Mouse (Mus musculus) cerebellum, postnatal 4 days (tissue): Measurements from ENCODE around the gene Snx30.
A peak's percentile ranks its signal among the peaks of the same experiment; 100 is the strongest.

Source experiments
- DNase-seq, 2 experiments: peaks; one replicate each; pipeline ENCODE4 v3.0.0; 2022; ENCODE audit warnings: low spot score in 2 of 2, mixed read lengths in 1 of 2

The Snx30 gene

DNA sequence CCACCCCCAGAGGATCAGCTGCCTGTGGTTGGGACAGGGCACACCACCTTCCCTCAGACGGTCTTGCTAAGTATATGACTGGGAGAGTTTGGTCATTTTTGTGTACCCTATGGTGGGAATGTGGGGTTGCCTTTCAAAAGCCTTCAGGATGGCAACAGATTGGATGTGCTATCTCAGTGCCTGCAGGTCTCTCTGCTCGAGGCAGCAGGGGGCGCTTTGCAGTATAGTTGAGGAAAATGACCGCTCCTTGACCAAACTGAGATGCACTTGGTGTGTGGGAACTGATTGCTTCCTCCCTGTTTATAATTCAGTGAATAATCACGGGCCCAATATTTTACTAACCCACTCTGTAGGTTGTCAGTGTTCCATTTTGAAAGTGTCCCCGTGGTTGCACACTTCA, 96.9 kb downstream of the Snx30 start:
- DNase-seq = no peak

GRCm38 (mm10) chr4:59907092-59907491, 101.5 kb downstream of the Snx30 start:
- DNase-seq = no peak

DNA sequence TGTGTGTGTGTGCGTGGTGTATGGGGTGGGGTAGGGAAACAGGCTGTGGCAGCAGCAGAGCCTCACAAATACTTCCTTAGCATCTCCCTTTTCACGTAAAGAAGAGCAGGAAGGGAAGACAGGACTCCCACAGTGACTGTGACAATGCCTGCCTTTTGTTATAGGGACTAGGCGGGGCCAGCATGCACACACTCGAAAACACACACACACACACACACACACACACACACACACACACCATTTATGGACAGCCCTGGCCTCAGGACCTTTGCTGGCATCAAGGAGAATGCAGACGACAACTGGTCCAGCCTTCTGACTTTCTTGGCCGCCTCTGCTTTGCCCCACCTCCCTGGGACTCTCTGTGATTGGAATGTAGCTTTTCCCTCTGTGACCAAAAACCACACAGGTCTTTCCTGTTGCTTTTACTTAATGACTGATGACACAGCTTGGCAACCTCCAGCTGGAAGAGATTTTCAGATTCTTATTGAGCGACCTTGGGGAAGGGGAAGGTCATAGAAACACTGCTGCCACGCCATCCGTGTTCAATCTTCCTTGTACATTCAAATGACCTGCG, 102.1 kb downstream of the Snx30 start:
- no peak for DNase-seq

GRCm38 (mm10) chr4:59908785-59909184, 103.1 kb downstream of the Snx30 start:
- no peak for DNase-seq

- no peak for DNase-seq
These were observed 109.2 kb downstream of the Snx30 start, which contains the start of gene Slc46a2 for GRCm38 (mm10) chr4:59914608-59915403. Gene Slc46a2, minus strand, starts transcription at chr4:59915056.

- DNase-seq = no peak
These were observed 112.3 kb downstream of the Snx30 start for GRCm38 (mm10) chr4:59917966-59918365.

- no peak for DNase-seq
These were observed 119.4 kb downstream of the Snx30 start for GRCm38 (mm10) chr4:59925082-59925481.

GRCm38 (mm10) chr4:59927666-59928065, 122.0 kb downstream of the Snx30 start:
- DNase-seq = no peak

DNA sequence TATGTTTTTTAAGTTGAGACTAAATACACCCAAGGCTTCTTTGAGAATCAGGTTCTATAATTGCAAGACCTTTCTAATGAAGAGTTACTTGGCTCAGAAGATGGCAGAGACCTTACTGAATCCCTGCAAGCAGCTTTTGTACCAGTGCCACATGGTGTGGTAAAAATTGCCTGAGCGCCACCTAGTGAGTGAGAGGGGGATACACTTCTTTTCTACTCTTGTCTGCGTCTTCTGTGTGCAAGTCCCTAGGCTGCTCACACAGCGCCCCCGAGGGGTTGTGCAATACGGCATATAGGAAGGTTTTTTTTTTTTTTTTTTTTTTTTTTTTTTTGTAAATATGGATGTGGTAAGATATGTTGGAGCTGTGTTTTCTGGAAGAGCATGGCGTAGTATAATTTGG, 122.7 kb downstream of the Snx30 start:
- peak in 1 of 2 experiments; percentile 53 for DNase-seq

GRCm38 (mm10) chr4:59932505-59933281, 127.1 kb downstream of the Snx30 start:
- DNase-seq = no peak

DNA sequence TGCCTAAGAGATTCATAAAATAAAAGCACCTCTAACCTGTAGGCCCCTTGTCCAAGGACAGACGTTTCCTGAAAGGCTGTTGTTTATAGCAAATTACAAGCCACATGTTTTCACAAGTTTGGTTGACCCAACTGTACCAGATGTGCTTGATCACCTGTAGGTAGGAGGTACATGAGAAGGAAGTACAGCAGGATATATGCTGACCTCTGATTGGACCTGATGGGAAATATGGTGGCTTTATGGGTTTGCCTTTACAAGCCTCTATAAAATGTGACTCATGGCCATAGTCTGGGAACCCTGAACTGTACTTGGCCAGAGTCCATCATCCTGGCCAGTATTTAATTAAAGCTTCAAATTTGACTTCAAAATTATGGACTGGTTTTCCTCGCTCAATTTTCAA, 131.9 kb downstream of the Snx30 start:
- DNase-seq = no peak
